Mouse (Mus musculus): ENCODE results near the gene Zfp946. TPM values are rescaled to one million over a fixed set of nuclear protein-coding genes. Genes with fewer than 3 reads are reported as not detected.

Gene Zfp946
- polyA plus RNA-seq, 1 experiment, result 1.1 TPM

DNA sequence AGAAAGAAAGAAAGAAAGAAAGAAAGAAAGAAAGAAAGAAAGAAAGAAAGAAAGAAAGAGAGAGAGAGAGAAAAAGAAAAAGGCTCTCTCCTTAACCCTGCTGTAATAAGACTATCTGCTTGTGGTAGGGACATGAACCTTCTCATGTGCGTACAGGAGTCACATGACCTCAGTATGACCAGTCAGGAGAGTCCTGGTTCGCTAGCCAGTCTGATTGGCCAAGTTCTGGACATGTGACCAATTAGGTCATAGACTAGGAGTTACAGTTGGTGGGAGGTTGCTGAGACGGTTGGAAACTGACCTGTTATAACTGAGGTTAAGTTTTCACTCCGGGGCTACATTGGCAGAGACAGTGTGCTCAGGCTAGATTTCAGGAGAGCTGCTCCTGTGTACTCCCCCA lies 73.1 kb downstream of the Zfp946 start:
- H3K4me2 ChIP-seq (ENCODE audit: low read depth), result no peak overlapping the region
- no peak for TF ChIP-seq MYOG (IDR thresholded peaks at IDR 0.05; ENCODE audit: control insufficient read depth in 1 of 3, insufficient read depth in 1 of 3, insufficient read length in 2 of 3, low read depth in 2 of 3)
- no peak for TF ChIP-seq E2F4 (IDR thresholded peaks at IDR 0.05; ENCODE audit: insufficient read depth)
- no peak for TF ChIP-seq TCF12 (IDR thresholded peaks at IDR 0.05; ENCODE audit: insufficient read depth, poor library complexity, severe bottlenecking)
- TF ChIP-seq CEBPB (IDR thresholded peaks at IDR 0.05; ENCODE audit: insufficient read depth, poor library complexity, severe bottlenecking), result no peak
- TF ChIP-seq SRF (IDR thresholded peaks at IDR 0.05; ENCODE audit: control insufficient read depth, insufficient read length, low read depth), result no peak
- TF ChIP-seq REST (IDR thresholded peaks at IDR 0.05; ENCODE audit: insufficient read depth, insufficient read length), result no peak
- TF ChIP-seq MAX (IDR thresholded peaks at IDR 0.05; ENCODE audit: low read depth), result no peak
- TF ChIP-seq USF1 (IDR thresholded peaks at IDR 0.05; ENCODE audit: low read depth), result no peak
- TF ChIP-seq MYOD1 (IDR thresholded peaks at IDR 0.05; ENCODE audit: control insufficient read depth in 1 of 3, insufficient read length in 2 of 3, low read depth in 2 of 3), result no peak
- no peak for TF ChIP-seq POLR2AphosphoS2 (IDR thresholded peaks at IDR 0.05; ENCODE audit: insufficient read length, low read depth)
- no peak for TF ChIP-seq TCF3 (IDR thresholded peaks at IDR 0.05; ENCODE audit: insufficient read length, low read depth)
- TF ChIP-seq POLR2A (IDR thresholded peaks at IDR 0.05; ENCODE audit: insufficient read length, low read depth), result no peak
- no peaks in the 10 kb centered on the region for H3K79me2 ChIP-seq (ENCODE audit: control insufficient read depth, insufficient read depth)
- H3ac ChIP-seq (ENCODE audit: control insufficient read depth, insufficient read length), result no peak overlapping the region
- no peaks in the 10 kb centered on the region for H3K36me3 ChIP-seq (ENCODE audit: control insufficient read depth, insufficient read depth)
- no peak overlapping the region for H3K4me3 ChIP-seq
- no peaks in the 10 kb centered on the region for H3K27me3 ChIP-seq (ENCODE audit: control insufficient read depth, insufficient read depth, insufficient read length)

Other genes with a start within 250 kb of the Zfp946 start
- gene Zfp994, start 198.6 kb upstream of the Zfp946 start, polyA plus RNA-seq (2012; fragmentation: generic; extraction: Trizol), result 0.73 TPM
- 2.9 TPM for gene CT030661.1, start 109.4 kb upstream of the Zfp946 start, polyA plus RNA-seq (2012; fragmentation: generic; extraction: Trizol)
- gene Zfp944, start 62.8 kb upstream of the Zfp946 start, polyA plus RNA-seq (2012; fragmentation: generic; extraction: Trizol), result 1.7 TPM
- 1.4 TPM for gene Zfp758, start 62.8 kb upstream of the Zfp946 start, polyA plus RNA-seq (2012; fragmentation: generic; extraction: Trizol)
- gene Vmn2r111, start 149.3 kb downstream of the Zfp946 start, polyA plus RNA-seq (2012; fragmentation: generic; extraction: Trizol), result not detected
- not detected for gene Vmn2r112, start 176.7 kb downstream of the Zfp946 start, polyA plus RNA-seq (2012; fragmentation: generic; extraction: Trizol)